Mouse (Mus musculus) frontal cortex, postnatal 25 days (tissue): ENCODE measurements around the gene Frs2.
"Not testable (repeated sequence)": the region's sequence is repeated elsewhere in the genome, so short reads cannot be mapped to it uniquely, and the experiment has no call there.

Experiments
- DNase-seq, 2 experiments: peaks; one replicate each; pipeline ENCODE4 v3.0.0; 2022; ENCODE audit warnings: low spot score in 2 of 2

The Frs2 gene

GRCm38 (mm10) chr10:117147463-117148360, 622 bp downstream of the Frs2 start:
- peak in 1 of 2 experiments; percentile 15 for DNase-seq

- DNase-seq = no peak
Observed at GRCm38 (mm10) chr10:117146421-117146820, 1.9 kb downstream of the Frs2 start.

GRCm38 (mm10) chr10:117145546-117146265, 2.6 kb downstream of the Frs2 start:
- DNase-seq = no peak

- DNase-seq = no peak
Observed at GRCm38 (mm10) chr10:117144628-117145027, 3.7 kb downstream of the Frs2 start.

- no peak for DNase-seq
Observed at GRCm38 (mm10) chr10:117144071-117144470, 4.3 kb downstream of the Frs2 start.

- no peak for DNase-seq
Observed at GRCm38 (mm10) chr10:117143311-117143710, 5.0 kb downstream of the Frs2 start.

GRCm38 (mm10) chr10:117141939-117142552, 6.3 kb downstream of the Frs2 start:
- DNase-seq = no peak

GRCm38 (mm10) chr10:117131506-117131905, 16.8 kb downstream of the Frs2 start:
- DNase-seq = not testable (repeated sequence)

- DNase-seq = no peak
Observed at GRCm38 (mm10) chr10:117130037-117130436, 18.3 kb downstream of the Frs2 start.

- no peak for DNase-seq
Observed at GRCm38 (mm10) chr10:117128693-117129092, 19.6 kb downstream of the Frs2 start.

GRCm38 (mm10) chr10:117127480-117127879, 20.9 kb downstream of the Frs2 start:
- no peak for DNase-seq

GRCm38 (mm10) chr10:117126719-117127118, 21.6 kb downstream of the Frs2 start:
- no peak for DNase-seq

GRCm38 (mm10) chr10:117126233-117126632, 22.1 kb downstream of the Frs2 start:
- DNase-seq = no peak

GRCm38 (mm10) chr10:117121448-117121847, 26.9 kb downstream of the Frs2 start:
- DNase-seq = no peak

- DNase-seq = no peak
Observed at GRCm38 (mm10) chr10:117120051-117120666, 28.2 kb downstream of the Frs2 start.

GRCm38 (mm10) chr10:117119531-117119930, 28.8 kb downstream of the Frs2 start:
- DNase-seq = no peak

- DNase-seq = no peak
Observed at GRCm38 (mm10) chr10:117118421-117118831, 29.9 kb downstream of the Frs2 start.

- DNase-seq = no peak
Observed at GRCm38 (mm10) chr10:117115652-117116051, 32.7 kb downstream of the Frs2 start.

- DNase-seq = no peak
Observed at GRCm38 (mm10) chr10:117112545-117112944, 35.8 kb downstream of the Frs2 start.

GRCm38 (mm10) chr10:117111455-117111854, 36.9 kb downstream of the Frs2 start:
- no peak for DNase-seq

- no peak for DNase-seq
Observed at GRCm38 (mm10) chr10:117110271-117110670, 38.1 kb downstream of the Frs2 start.

GRCm38 (mm10) chr10:117106686-117107085, 41.6 kb downstream of the Frs2 start:
- no peak for DNase-seq
